Mouse (Mus musculus) lung, postnatal 0 days (tissue): ENCODE results near the gene Stx6.

Experiments
- CTCF ChIP-seq: IDR thresholded peaks from 2 replicates; pipeline ENCODE4 v1.5.1; 2016; ENCODE audit warnings: antibody characterized with exemption, mild to moderate bottlenecking
- EP300 ChIP-seq: IDR thresholded peaks from 2 replicates; pipeline ENCODE4 v1.6.1; 2016; ENCODE audit warnings: antibody characterized with exemption, mild to moderate bottlenecking, control low read depth

- TF ChIP-seq EP300 (no peak), CTCF (no peak)
These were observed 38.2 kb downstream of the Stx6 start for GRCm38 (mm10) chr1:155196691-155197090.
